Mouse (Mus musculus): ENCODE data around the gene Capzb.

Capzb gene

DNA sequence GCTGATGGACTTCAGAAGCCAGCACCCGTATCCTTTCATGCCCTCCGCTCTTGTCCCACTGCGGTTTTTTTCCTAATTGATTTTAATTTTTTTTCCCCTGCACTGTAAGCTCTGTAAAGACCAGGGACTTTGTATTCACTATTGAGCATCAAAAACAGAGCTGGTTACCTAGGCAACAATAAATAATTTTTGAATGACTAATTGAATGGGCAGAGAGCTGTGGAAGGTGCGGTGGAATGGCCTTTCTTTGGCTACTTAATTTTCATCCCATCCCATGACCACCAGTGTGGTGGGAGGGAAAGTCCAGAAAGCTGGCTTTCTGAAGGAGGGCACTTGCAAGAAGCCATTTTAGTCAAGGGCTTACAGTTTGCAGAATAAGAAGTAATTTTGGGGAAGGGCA is 41.6 kb downstream of the Capzb start:
- no peak for DNase-seq (ENCODE audit: low spot score)

DNA sequence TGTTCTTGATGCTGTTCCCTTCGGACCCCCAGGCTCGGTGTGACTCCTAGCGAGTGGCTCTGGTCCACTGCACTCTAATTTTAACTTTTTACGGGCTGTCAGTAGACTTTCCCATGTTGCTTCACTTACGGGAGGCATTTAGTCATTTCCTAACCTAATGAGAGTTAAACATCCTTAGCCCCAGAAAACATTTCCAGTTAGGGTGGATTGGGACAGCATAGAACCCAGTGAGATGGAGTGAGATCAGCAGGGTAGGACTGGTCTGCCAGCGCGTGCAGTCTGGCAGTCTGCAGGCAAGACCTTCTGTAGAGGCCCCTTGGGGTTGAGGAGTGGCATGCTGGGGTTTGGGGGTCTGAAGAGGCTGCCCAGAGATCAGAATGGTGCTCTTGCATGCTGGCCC is 42.9 kb downstream of the Capzb start:
- no peak for DNase-seq (ENCODE audit: low spot score)

GRCm38 (mm10) chr4:139238612-139239011 is 45.9 kb downstream of the Capzb start:
- DNase-seq (ENCODE audit: low spot score), result no peak

- peak; percentile 58 for DNase-seq (ENCODE audit: low spot score)
These were observed 47.6 kb downstream of the Capzb start for GRCm38 (mm10) chr4:139240334-139240733.

GRCm38 (mm10) chr4:139241678-139242606 is 49.2 kb downstream of the Capzb start:
- DNase-seq (ENCODE audit: low spot score), result peak; percentile 56

- no peak for DNase-seq (ENCODE audit: low spot score)
These were observed 49.9 kb downstream of the Capzb start for GRCm38 (mm10) chr4:139242607-139242955.

- peak; percentile 70 for DNase-seq (ENCODE audit: low spot score)
These were observed 51.5 kb downstream of the Capzb start for GRCm38 (mm10) chr4:139244176-139244575.

- no peak for DNase-seq (ENCODE audit: low spot score)
These were observed 52.1 kb downstream of the Capzb start for GRCm38 (mm10) chr4:139244766-139245165.

GRCm38 (mm10) chr4:139245534-139245933 is 52.8 kb downstream of the Capzb start:
- DNase-seq (ENCODE audit: low spot score), result no peak

- peak; percentile 95 for DNase-seq (ENCODE audit: low spot score)
These were observed 53.6 kb downstream of the Capzb start for GRCm38 (mm10) chr4:139246130-139246877.

- no peak for DNase-seq (ENCODE audit: low spot score)
These were observed 55.3 kb downstream of the Capzb start for GRCm38 (mm10) chr4:139247966-139248365.

- no peak for DNase-seq (ENCODE audit: low spot score)
These were observed 56.0 kb downstream of the Capzb start for GRCm38 (mm10) chr4:139248736-139249135.

DNA sequence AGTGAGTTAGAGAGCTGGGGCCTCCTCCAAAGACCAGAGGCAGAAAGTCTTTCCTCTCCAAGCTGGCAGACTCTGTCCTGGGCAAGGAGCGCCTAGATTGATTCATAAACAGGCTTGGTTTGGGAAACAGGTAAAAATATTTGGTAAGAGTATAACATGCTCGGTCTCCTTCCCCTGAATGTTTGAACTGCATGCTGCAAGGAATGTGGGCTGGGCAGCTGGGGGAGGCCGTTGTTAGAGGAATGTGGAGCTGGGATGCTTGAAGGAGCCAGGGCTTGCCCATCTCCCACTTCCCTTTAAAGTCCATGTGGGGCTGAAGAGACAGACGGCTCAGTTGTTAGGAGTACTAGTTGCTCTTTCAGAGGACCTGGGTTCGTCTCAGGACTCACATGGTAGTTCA is 57.3 kb downstream of the Capzb start:
- no peak for DNase-seq (ENCODE audit: low spot score)

- DNase-seq (ENCODE audit: low spot score), result no peak
These were observed 58.2 kb downstream of the Capzb start for GRCm38 (mm10) chr4:139250886-139251285.

GRCm38 (mm10) chr4:139252051-139252760 is 59.5 kb downstream of the Capzb start:
- peak; percentile 92 for DNase-seq (ENCODE audit: low spot score)

- DNase-seq (ENCODE audit: low spot score), result no peak
These were observed 60.5 kb downstream of the Capzb start for GRCm38 (mm10) chr4:139253206-139253605.

DNA sequence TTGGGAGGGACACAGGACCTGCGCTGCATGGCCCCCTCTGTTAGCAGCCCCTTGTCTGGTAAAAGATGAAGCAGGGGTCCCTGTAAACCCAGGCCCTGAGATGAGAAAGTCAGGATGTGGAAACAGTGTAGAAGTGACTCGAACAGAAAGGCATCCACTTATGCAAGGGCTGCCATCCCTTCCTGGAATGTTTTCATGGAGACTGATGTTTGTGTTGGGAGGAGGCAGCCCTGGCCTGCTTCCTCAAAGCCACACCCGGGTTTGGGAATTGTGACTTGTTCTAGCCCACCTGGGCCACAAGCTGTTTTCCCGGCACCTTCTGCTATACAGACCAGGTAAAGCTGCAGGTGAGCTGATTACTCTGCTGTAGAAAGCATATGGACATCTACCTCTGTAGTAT is 63.4 kb downstream of the Capzb start:
- DNase-seq (ENCODE audit: low spot score), result no peak

DNA sequence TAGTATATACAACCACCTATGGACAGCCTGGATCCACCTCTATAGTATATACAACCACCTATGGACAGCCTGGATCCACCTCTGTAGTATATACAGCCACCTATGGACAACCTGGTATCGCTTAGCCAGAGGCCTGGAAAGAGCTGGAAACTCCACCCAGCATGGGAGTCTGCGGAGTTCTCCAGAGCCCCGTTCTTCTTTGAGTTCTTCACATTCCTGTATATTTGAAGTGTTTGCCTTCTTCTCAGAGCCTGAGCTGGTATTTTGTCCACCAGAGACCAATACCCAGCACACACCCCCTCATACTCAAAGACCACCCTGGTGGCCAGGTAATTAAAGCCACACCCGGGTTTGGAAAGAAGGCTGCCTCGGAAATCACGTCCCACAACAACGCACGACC is 64.0 kb downstream of the Capzb start:
- no peak for DNase-seq (ENCODE audit: low spot score)

DNA sequence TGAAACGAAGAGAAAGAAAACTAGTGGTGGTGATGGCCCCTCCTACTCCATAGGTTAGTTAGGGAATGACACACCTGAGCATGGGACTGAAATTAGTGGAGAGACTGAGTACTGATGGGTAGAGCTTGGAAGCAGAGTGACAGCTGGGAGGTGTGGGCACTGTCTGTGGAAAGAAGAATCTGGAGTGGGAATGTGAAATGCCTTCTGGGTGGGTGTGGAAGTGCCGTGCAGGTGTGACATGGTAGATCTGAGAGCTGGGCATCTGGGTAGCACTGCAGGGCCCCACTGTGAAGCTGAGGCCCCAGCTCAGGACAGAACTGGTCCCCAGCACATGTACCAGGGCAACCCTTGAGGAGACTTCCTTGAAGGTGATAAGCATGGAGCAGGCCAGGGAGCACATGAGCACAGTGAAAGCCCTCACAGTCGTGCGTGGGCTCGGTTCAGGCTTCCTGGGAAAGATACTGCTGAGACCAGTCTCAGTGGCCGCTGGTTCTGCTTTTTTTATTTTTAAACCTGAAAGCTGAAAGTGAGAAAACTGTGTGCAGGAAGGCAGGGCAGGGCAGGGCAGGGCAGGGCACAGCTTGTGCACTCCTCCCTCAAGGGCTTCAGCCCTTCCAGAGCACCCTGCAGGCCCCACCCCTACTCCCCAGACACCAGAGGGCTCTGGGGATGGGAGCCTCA is 66.1 kb downstream of the Capzb start:
- DNase-seq (ENCODE audit: low spot score), result no peak

DNA sequence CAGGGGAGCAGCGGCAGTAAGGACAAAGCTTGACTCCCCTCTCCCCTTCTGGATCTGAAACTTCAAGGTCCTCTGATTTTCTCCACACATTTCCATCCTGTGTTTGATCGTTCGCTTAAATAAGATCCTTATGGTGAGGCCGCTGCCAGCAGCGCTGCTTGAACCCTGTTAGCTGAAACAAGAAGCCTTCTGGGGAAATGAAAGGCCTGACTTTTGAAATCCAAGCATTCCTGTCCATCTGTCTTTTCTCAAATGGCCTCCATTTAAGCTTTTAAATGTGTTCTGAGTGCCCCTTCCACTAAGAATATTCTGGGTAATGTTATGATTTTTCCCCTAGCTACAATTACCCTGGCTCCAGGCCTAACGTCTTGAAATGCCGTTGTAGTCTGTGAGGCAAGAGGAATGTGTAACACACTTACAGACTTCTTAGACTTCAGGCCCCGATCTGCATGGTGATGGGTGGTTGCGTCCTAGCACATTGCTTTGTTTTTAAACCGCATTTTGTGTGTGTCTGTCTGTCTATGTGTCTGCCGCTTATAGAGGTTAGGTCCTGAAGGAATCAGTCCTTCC is 66.7 kb downstream of the Capzb start:
- no peak for DNase-seq (ENCODE audit: low spot score)

DNA sequence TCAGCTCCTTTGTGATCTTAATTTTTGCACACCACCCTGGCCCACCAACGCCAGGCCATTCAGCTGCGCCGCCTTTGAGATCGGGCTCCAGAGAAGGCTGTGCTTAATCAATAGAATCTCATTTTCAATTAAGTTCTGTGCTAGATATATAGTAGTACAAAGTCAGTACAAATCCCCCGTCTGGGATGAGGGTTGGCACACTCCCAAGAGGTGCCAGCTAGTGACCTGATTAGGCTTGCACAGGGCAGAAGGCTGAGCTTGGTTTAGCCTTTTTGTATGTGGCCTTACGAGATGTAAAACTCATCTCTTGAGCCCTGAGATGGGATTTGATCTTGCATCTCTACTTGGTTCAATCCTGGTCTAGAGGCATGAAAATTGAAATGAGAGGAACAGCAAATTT is 70.3 kb downstream of the Capzb start:
- DNase-seq (ENCODE audit: low spot score), result no peak
